ENCODE assay signal across 40 mouse cellular contexts in the genomic region with DNA sequence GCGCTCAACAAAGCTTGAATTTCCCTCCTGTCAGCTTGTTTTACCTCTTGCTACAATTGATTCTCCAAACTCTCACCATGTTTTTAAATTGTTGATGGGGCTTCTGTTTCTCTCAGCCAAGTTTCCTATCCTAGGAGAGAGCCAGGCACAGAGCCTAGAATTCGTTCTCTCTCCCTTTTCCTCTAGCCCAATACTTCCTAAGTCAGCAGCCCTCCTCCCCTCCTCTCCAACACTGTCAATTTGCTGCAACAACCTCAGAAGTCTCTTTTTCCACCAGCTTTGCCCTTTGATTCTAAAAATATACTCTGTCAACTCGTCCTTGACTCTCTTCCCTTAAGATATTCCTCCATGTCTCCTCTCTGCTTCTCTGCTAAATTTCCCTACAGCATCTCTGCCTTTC. TPM values are rescaled to one million over a fixed set of nuclear protein-coding genes. Genes with fewer than 3 reads are reported as not detected.
"Had no signal": no experiment of that assay in that cellular context is flagged by ENCODE, and none has a peak within 500 bp of the region (broad histone marks: within the 10 kb centered on the region; RNA-seq: fewer than 3 reads in every experiment).

No protein-coding gene starts in this region.

- H3K36me3 ChIP-seq: heart, embryonic 13.5 days; heart, embryonic 15.5 days; hindbrain, embryonic 13.5 days; hindbrain, embryonic 15.5 days; kidney, embryonic 15.5 days; limb, embryonic 13.5 days; liver, embryonic 13.5 days; liver, embryonic 15.5 days had no signal

- H3K27me3 ChIP-seq: heart, embryonic 13.5 days; heart, embryonic 15.5 days; hindbrain, embryonic 13.5 days; hindbrain, embryonic 15.5 days; kidney, embryonic 15.5 days; limb, embryonic 13.5 days; liver, embryonic 13.5 days had no signal

- DNase-seq: gastrocnemius, postnatal 14 days; gastrocnemius, postnatal 36 days; heart, adult 11 months; heart, adult 2 months; heart, postnatal 14 days; heart, postnatal 36 days; kidney, adult 11 months; kidney, adult 2 months; kidney, adult 9 months; kidney, postnatal 14 days; layer of hippocampus, adult 9-11 months; layer of hippocampus, postnatal 36 days; liver; liver, embryonic 13.5 days had no signal

- H3K27ac ChIP-seq: heart, adult 2 months; heart, embryonic 13.5 days; heart, embryonic 15.5 days; hindbrain, embryonic 13.5 days; hindbrain, embryonic 15.5 days; hindbrain, postnatal 0 days; kidney, embryonic 15.5 days; kidney, postnatal 0 days; limb, embryonic 13.5 days; liver, embryonic 13.5 days; liver, embryonic 15.5 days had no signal

- ATAC-seq: hindbrain, postnatal 0 days; intestine, embryonic 16.5 days had no signal

- H3K9ac ChIP-seq: heart, embryonic 13.5 days; heart, embryonic 15.5 days; hindbrain, embryonic 13.5 days; hindbrain, embryonic 15.5 days; kidney, embryonic 15.5 days; limb, embryonic 13.5 days; liver, embryonic 13.5 days; liver, embryonic 15.5 days had no signal

- H3K4me2 ChIP-seq: heart, embryonic 11.5 days; heart, embryonic 13.5 days; heart, embryonic 15.5 days; hindbrain, embryonic 13.5 days; hindbrain, embryonic 15.5 days; kidney, embryonic 15.5 days; limb, embryonic 13.5 days; liver, embryonic 11.5 days; liver, embryonic 13.5 days; liver, embryonic 15.5 days had no signal

- H3K9me3 ChIP-seq: heart, embryonic 13.5 days; heart, embryonic 15.5 days; hindbrain, embryonic 13.5 days; hindbrain, embryonic 15.5 days; kidney, embryonic 15.5 days; limb, embryonic 13.5 days; liver, embryonic 13.5 days; liver, embryonic 15.5 days had no signal

- H3K4me3 ChIP-seq: heart, adult 2 months; heart, embryonic 13.5 days; heart, embryonic 15.5 days; hindbrain, embryonic 13.5 days; hindbrain, embryonic 15.5 days; kidney, embryonic 15.5 days; limb, embryonic 13.5 days; liver, embryonic 13.5 days; liver, embryonic 15.5 days had no signal

- H3K4me1 ChIP-seq: hindbrain, embryonic 13.5 days; hindbrain, embryonic 15.5 days; kidney, embryonic 15.5 days; limb, embryonic 13.5 days; liver, embryonic 13.5 days; liver, embryonic 15.5 days had no signal

RNA-seq across cellular contexts. Expression of gene Wdr64, which starts 1.0 kb away (rescaled TPM):
- total RNA-seq: gastrocnemius, adult 18-20 months; gastrocnemius, adult 8-10 months; gastrocnemius, postnatal 14 days; gastrocnemius, postnatal 36 days; heart, adult 2 months; heart, postnatal 14 days; heart, postnatal 36 days; hematopoietic stem cell, adult 5-6 weeks; hindbrain, postnatal 0 days; layer of hippocampus, adult 18-20 months; layer of hippocampus, adult 8-10 months; layer of hippocampus, postnatal 14 days; layer of hippocampus, postnatal 36 days; left cerebral cortex, adult 18-20 months; left cerebral cortex, adult 8-10 months; left cerebral cortex, postnatal 10 days; left cerebral cortex, postnatal 36 days had no signal
- polyA plus RNA-seq: heart, adult 2 months; heart, embryonic 11.5 days; heart, embryonic 13.5 days; heart, embryonic 15.5 days; heart, postnatal 0 days; hindbrain, embryonic 13.5 days; hindbrain, embryonic 15.5 days; hindbrain, postnatal 0 days; intestine, embryonic 14.5 days; intestine, embryonic 16.5 days; kidney, postnatal 0 days; large intestine, adult 2 months; limb, embryonic 11.5 days; limb, embryonic 13.5 days; liver, embryonic 11.5 days; liver, embryonic 13.5 days; liver, embryonic 15.5 days had no signal
